Mouse (Mus musculus): ENCODE results near the gene Dkc1.

Gene Dkc1

DNA sequence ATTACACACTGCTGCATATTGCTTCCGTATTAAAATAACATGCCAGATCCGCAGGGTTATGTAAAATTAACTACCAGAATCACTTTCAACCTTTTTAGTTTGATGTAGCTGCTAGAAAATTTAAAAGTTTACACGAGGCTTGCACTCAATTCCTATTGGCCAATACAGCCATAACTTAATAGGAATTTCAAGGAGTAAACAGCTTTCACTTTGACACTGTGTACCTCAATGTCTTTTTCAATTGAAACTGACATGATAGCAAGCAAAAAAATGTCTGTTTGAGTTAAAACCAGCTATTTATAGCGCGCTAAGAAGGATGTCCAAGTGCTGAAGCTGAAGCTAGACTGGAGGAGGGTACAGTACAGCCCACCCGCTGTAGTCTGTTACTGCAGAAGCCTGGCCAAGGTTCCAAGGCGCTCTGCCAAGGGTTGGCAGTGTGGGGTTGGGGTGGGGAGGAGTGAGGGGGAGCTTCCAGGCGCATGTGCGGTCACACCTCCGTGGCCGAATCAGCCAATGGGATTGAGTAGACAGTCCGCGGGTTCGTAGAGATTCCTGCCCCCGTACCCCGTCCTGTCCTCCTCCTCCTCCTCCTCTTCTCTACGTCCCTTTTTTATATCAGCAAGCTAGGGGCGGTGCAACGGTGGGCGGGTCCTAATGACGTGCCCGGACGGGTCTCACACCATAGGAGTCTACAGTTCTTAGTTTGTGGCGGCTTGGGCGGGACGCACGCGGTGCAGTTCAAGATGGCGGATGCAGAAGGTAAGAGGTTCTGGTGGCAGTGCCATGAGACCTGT is at the start of gene Dkc1:
Gene Dkc1 (plus strand): TSS at position 486 of the 794 bp plus-strand sequence.
- peak; percentile 88 for DNase-seq (ENCODE audit: low spot score)

DNA sequence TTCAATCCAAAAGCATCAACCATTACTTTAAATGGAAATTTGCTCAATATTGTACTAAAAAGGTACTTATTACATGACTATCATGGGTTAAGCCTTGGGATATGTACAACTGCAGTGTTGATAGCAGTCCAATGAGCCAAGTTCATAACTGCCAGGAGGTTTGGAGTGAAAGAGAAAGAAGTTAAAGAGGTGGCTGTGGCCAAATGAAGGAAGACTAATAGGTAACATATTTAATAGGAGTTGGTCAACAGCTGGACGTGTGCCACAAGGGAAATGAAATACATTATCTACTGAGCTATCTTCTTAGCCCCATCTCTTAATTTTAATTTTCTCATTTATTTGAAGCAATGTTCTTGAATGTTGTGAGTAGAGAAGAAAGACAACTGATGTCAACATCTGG is 49.7 kb upstream of the Dkc1 start:
- DNase-seq (ENCODE audit: low spot score): no peak

DNA sequence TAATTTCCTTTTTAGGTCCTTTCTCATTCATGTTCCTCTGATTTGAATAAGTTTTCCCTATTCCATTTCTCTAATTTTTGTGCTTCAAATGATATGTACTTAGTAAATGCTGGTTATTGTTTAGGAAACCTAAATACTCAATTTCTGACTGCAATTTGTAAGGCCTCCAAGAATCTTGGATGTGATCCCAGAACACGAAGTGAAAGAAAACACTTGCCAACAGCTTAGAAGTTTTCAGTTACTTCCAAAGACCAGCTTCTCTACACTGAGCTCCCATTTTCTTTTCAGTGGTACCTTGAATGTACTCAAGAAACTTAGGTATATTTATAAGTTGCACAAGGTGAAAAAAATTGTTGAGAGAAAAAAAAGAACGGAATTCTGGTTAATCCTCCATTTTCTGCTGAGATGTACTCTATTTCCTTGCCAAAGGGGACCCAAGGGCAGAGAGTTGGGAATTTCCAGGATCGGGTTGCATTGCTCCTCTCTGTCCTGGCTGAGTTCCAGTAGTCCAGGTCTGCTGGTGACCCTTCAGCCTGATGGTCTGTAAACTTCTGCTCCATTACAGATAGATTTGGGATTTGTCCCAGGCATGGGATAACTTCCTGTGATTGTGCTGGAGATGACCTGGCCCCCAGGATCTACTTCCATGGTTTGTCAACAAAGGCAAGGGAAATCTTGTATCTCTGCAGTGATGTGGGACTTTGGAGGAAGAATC is 48.6 kb upstream of the Dkc1 start:
- DNase-seq (ENCODE audit: low spot score): no peak

DNA sequence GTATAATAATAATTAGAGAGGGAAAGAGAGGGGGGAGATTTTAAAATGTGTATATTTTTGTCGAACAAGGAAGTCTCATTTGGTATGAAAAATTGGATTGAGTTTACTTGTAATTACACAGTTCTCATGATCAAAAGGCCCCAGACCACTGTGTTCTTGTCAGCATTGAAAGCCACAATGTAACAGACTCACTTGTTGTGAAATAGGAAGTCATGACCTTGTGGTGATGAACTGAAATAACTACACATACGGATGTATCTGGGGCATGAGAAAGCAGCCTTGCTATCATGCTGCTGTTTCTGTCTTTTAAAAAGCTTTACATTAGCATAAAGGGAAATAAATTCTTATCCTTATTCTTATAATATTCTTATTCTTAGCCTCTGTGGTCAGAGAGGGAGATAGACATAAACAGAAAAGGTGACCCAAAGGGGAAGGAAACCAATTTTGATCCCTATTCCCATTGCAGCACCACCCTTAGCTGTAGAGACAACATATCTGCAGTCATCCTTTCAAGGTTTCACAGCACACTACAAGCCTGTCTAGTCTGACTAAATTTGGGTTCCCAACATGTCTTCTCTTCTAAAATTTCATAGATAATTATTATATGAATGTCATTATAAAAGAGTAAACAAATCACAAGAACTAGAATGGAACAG is 39.4 kb upstream of the Dkc1 start:
- DNase-seq (ENCODE audit: low spot score): no peak

DNA sequence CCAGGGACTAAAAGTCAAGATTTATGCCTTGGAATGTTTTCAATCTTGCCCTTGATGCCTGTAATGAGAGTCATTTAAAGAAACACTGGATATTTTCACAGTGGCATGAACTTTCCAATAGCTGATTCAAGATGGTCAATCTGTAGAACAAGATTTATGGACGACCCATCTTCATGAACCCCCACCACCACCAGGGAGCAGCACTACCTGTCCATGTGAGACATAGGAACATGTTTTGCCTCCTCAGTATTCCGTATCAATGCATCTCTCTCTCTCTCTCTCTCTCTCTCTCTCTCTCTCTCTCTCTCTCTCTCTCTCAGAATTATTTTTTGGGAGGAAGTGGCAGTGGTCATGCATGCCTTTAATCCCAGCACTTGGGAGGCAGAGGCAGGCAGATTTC is 13.3 kb upstream of the Dkc1 start:
- DNase-seq (ENCODE audit: low spot score): peak; percentile 20

DNA sequence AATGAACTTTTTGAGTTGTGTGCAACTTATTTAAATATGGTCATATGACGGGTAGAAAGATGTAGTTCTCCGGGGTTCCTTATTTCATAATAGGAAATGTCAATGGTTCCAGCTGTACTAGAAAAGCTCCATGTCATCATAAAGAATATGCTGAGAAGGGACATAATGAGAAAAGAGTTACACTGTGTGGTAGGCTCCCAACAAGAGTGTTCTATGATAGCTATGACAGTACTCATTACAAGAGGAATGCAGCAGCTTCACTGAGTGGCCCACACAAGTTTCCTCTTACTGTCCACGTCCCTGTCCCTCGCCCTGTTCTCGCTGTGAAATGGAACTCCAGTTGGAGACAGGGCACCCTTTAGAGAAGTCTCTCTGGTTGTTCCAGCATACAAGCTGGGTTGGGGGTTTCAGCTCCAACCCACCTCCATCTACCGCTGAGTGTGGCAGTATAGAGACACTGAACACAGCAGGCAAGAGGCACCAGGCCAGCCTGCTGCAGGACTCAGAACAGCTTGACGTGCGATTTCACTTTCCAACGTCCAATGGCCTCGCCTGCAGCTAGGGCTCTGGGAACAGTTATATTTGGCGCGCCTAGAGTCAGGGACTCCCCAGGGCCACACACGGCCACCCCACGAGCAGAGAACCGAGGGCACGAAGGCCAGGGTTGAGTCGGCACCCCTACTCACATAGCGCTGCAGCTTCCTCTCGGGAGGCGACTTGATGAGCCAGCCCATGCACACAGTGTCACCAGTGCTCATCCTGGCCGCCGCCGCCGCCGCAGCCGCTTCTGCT is 11.5 kb upstream of the Dkc1 start:
- DNase-seq (ENCODE audit: low spot score): peak; percentile 12

DNA sequence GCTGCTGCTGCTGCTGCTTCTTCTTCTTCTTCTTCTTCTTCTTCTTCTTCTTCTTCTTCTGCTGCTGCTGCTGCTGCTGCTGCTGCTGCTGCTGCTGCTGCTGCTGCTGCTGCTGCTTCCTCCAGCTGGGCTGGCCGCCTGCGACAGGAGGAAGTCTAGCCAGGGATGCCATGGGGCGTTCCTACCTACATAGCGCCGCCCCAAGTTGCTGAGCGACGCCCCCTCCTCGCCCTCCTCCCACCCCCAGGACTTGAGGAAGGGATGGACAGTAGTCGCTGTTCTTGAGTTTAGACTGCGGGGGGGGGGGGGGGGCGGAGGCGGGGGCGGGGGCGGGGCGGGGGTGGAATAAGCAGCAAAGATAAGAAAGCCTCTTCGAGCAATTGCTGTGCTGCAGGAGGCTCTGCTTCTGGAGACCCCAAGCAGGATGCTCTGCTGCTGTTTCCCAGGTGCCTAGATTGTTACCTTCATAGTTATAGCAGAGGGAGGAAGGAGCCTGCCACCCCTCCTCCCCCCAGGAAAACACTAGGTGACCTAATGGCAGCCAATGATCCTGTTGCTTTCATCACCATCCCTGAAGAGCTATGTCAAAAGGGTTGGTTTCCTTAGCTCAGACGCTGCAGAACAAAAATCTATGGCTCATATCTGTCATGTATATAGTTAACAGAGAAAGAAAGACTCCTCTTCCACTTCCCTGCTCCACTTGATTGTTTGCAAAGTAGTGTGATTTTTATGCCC is 10.7 kb upstream of the Dkc1 start, which contains the start of gene Gab3:
Gene Gab3 (minus strand): TSS at position 685 of the 735 bp plus-strand sequence.
- peak; percentile 41 for DNase-seq (ENCODE audit: low spot score)

DNA sequence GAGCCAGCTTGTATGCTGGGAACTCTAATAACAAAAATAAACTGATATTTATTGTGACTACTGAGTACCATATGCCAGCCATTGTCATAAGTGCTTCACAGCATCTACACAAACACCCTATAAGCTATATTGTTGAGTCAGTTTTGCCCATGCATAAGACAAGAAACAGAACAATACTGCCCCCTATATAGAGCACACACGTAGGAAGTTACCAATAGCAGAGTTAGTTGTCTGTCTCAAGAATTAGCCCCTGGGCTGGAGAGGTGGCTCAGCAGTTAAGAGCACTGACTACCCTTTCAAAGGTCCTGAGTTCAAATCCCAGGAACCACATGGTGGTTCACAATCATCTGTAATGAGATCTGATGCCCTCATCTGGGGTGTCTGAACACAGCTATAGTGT is 10.0 kb upstream of the Dkc1 start:
- no peak for DNase-seq (ENCODE audit: low spot score)

DNA sequence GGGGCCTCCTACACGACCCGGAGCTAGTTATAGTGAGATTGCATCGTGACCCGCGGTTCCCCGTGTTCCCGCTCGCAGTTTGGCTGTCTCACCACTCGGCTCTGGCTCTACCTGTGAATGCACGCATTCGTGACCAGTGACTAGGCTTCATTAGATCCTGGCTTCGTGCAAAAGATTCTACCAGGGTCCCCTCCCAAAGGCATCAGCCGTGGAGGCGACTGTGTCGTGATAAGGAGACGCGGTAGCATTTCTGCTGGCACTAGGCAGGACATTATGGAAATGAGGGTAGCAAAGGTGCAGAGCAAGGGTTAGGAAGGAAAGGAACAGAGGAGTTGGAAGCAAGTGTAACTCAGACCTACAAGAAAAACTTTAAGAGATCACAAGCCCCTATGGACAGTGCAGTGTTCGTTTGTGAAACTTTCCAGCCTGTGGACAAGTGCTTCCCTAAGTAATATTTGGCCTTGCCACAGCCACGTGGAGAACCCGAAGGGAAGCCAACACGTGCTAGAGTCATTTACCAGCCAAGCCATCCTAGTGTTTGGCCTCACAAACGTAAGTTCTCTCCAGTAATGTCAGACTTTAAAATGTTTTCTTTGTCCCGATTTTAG is 613 bp downstream of the Dkc1 start:
- no peak for DNase-seq (ENCODE audit: low spot score)

DNA sequence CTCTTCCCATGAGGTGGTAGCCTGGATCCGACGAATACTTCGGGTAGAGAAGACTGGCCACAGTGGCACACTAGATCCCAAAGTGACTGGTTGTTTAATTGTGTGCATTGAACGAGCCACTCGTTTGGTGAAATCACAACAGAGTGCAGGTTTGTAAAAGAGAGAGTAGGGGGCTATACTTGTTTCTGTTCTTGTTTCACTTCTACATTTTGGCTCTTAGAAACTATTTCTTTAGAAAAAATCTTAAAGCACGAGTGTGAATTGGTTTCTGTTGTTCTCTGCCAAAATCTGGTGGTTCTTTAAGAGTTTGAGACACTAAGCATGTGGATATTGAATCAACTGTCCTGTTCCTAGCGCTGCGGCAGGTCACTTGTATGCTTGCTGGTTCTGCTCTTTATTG is 3.1 kb downstream of the Dkc1 start:
- no peak for DNase-seq (ENCODE audit: low spot score)

DNA sequence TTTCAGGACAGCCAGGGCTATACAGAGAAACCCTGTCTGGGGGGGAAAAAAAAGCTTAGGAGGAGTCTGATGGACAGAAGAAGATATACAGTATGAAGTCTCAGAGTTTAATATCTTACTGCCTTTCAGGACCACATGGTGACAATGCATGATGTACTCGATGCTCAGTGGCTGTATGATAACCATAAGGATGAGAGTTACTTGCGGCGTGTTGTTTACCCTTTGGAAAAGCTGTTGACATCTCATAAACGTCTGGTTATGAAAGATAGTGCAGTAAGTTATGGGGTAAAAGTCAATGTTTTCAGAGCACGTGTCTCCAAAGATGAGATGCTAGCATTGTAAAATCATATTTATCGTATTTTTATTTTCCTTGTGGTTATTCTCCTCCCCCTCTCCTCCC is 6.6 kb downstream of the Dkc1 start:
- no peak for DNase-seq (ENCODE audit: low spot score)

DNA sequence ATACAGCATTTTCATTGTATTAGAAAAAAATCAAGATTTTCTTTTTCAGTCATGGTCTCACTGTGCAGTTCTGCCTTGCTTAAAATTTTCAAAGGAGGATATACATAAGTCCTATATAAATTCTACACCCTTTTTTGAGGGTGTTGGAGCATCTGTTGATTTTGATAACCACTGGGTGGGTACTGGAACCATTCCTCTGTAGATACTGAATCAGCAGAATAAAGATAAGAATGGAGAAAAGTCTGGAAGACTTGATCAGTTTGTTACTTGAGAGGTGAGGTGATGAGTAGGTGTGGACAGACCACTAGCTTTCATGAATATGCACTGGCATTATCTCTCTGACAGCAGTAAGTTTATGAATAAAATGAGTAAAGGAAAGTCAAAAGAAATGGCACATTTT is 19.9 kb downstream of the Dkc1 start:
- peak; percentile 59 for DNase-seq (ENCODE audit: low spot score)

DNA sequence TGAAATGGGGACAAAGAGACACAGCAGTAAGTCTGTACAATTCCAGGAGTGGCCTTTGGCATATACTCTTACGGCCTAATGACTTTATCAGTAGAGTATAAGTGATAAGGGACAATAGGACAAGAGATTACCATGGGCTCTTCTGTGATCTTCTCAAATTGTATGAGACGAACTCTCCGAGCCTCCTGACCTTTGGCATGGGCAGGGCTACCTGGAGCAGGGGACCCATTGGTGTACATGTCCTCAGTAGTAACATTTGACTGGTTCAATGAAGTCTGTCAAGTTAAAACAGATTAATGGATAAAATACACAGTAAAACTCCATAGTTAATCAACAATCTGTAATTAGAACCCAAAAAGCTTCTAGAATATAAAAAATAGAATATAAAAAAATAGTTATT is 30.0 kb downstream of the Dkc1 start:
- DNase-seq (ENCODE audit: low spot score): no peak

DNA sequence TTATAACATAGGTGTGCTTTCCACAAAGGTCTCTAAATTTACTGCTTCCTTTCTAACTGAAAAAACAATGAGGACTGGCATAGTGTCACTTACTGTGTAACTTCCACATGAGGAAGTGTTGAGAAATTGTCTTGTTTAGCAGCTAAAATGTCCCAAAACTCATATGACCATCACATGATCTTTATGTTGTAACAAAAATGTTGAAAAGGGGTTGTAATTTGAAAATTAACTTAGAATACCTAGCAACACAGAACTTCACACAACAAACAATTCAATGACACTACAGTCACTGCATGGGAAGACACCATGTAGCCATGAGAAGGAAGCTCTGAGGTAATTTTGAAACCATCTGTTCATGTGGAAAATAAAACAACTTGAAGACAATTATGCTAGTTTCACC is 31.2 kb downstream of the Dkc1 start:
- DNase-seq (ENCODE audit: low spot score): no peak

DNA sequence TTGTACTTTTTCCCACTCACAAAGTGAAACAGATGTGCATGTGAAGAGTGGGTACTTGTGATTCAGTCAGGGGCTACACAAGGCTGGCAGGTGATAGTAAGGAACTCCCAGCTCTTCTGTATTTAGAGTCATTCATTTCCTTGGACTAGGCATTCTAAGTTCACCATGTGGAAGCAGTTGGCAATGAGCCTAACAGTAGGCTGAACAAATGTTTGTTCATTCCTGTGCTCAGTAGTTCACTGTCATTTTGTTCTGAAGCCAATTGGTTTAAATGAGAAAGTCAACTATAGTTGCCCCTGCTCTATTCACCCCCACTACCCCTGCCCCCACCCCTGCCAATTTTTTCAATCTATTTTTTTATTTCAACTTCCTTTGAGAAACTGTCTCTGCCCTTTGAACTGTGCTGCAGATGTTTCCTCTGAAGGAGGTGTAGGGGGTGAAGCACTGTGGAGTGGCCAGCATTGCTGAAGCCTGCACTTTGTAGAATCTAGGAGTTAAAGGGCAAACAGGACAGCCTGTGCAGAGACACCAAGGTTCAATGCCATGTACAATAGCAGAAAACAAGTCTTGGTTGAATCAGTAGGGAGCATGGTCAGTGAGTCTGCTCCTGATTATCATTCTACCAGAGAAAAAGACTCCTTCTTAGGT is 32.8 kb downstream of the Dkc1 start:
- no peak for DNase-seq (ENCODE audit: low spot score)

DNA sequence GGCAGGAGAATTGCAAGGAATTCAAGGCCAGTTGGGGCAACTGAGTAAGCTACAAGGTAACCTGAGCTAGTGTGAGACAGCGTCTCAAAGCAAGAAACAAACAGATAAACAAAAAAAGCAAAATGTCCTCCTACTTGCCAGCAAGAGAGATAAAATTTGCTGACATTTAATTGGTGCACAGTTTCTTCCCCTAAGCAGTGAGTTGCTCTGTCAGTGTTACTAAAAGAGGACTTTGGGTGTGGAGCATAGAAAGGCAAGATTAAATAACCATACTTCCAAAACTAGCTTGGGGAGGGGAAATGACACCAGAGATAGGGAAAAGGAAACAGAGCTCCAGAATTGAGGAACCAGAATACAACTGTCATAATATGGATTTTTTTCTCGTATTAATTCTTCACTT is 33.8 kb downstream of the Dkc1 start:
- peak; percentile 53 for DNase-seq (ENCODE audit: low spot score)

DNA sequence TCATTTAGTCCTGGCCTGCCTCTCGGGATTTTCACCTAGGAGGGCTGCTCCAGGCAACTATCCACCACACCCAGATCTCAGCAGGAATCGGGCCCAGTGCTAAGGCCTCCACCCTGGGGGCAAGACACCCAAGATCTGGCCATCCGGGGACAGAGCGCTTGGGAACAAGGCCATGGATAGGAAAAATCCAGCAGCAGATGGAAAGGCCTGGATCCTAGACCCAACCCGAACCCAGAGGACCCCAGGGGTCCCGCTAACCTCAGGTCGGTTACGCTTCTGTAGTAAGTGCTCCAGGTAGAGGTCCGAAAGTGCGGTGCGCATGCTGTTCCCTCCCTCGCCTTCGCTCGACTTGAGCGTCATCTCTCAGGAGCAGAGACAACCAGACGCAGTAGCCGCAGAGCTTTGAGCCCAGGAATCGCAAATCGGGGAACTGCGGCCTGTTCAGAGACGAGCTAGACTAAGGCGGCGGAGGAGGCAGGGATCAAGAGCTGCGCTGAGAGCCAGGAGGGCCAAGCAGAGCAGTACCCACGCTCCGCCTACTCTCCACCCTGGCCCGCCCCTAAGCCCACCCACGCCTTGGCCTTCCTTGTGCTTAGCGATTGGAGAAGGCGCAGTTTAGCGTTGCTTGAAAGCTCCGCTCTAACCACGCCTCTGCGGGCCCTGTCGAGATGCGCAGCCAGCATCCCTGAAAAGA is 35.0 kb downstream of the Dkc1 start, which contains the start of gene Mpp1:
Gene Mpp1 (minus strand): TSS at position 550 of the 694 bp plus-strand sequence.
- DNase-seq (ENCODE audit: low spot score): peak; percentile 84

DNA sequence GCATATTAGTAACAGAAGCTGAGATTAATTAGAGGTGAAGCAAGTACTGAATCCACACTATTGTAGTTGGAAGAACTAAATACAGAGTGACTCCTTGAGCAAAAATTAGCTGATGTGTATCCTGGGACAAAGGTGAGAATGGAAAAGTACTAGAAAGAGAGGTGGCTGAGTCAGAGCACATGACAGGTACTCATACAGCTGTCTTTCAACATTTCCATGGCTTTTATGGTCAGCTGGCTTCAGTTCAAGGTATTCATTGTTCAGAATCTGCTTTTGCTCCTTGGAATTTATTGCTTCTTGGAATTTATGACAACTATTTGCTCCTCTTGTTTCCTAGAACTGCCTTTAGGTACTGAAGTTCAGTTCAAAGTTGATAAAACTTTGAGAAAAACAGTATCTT is 41.3 kb downstream of the Dkc1 start:
- DNase-seq (ENCODE audit: low spot score): no peak

DNA sequence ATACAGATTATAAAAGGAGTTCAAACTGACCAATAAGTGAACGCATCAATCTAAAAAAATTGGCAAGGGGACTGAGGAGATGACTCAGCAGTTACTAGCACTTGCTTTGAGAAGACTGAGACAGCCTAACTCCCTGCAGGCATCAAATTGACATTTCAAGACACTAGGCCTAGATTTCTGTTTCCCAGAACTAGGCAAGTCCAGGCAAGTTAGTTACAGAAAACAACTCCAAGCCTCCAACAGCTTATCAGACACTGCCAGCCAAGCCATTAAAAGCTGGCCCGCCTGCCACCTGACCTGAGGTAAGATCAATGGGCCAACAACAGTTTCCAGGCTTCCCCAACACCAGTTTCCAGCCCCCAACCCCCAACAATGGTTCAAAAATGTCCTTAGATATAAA is 42.1 kb downstream of the Dkc1 start:
- DNase-seq (ENCODE audit: low spot score): peak; percentile 60

DNA sequence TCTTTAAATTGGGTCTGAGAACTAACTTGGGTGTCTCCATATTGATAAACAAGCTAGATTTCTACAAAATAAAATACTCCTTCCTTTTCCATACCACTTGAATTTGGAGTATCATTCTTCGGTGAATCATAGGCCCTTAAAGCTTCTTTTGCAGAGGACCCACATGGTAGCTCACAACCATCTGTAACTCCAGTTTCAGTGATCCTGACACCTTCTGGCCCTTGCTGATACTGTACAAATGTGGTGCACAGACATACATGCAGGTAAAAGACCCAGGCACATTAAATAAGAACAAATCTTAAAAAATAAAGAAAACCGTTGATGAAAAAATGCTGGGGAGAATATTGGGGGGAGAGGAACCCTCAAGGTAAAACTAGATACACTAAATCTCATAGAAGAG is 42.5 kb downstream of the Dkc1 start:
- DNase-seq (ENCODE audit: low spot score): no peak

All from c-Kit-positive CD71-positive TER-119-positive erythroid progenitor cells, embryonic 14.5 days (primary cell).